Mouse (Mus musculus): ENCODE results near the gene Mob3a.
"Not testable (repeated sequence)": the region's sequence is repeated elsewhere in the genome, so short reads cannot be mapped to it uniquely, and the experiment has no call there.

Mob3a gene

GRCm38 (mm10) chr10:80659213-80659612 is 42.6 kb downstream of the Mob3a start:
- DNase-seq: peak; percentile 85

GRCm38 (mm10) chr10:80658841-80659202 is 43.0 kb downstream of the Mob3a start:
- DNase-seq: no peak

GRCm38 (mm10) chr10:80658194-80658840 is 43.5 kb downstream of the Mob3a start:
- no peak for DNase-seq

- DNase-seq: no peak
Observed at GRCm38 (mm10) chr10:80656863-80657623, 44.7 kb downstream of the Mob3a start, which contains the start of gene Btbd2. TSS of gene Btbd2 (minus strand) at chr10:80657071.

GRCm38 (mm10) chr10:80656130-80656862 is 45.5 kb downstream of the Mob3a start:
- peak; percentile 95 for DNase-seq

- DNase-seq: no peak
Observed at GRCm38 (mm10) chr10:80655406-80656129, 46.2 kb downstream of the Mob3a start.

GRCm38 (mm10) chr10:80654866-80655265 is 46.9 kb downstream of the Mob3a start:
- no peak for DNase-seq

- no peak for DNase-seq
Observed at GRCm38 (mm10) chr10:80653156-80653720, 48.5 kb downstream of the Mob3a start.

GRCm38 (mm10) chr10:80650392-80650791 is 51.4 kb downstream of the Mob3a start:
- no peak for DNase-seq

GRCm38 (mm10) chr10:80649910-80650309 is 51.9 kb downstream of the Mob3a start:
- DNase-seq: not testable (repeated sequence)

GRCm38 (mm10) chr10:80646936-80647335 is 54.8 kb downstream of the Mob3a start:
- no peak for DNase-seq

GRCm38 (mm10) chr10:80635345-80635744 is 66.4 kb downstream of the Mob3a start:
- DNase-seq: peak; percentile 61
